Mouse (Mus musculus) lung, postnatal 0 days (tissue): ENCODE data around the gene Map7. TPM values are rescaled to one million over a fixed set of nuclear protein-coding genes. Genes with fewer than 3 reads are reported as not detected.

Source experiments
- ATAC-seq: fragments of 200-750 bp; cut with Nextera tagmentation; 2 replicates; pipeline ENCODE4 v1.8.0; 2017; ENCODE audit warnings: moderate library complexity
- DNase-seq: peaks from one replicate; pipeline ENCODE4 v3.0.0-alpha.2; 2016; ENCODE audit warnings: low spot score
- H3K27ac ChIP-seq: fragments of 300-500 bp; sonication (generic); 2 replicates; pipeline ENCODE4 v1.5.1; 2014; ENCODE audit warnings: antibody characterized with exemption, mild to moderate bottlenecking, low read length, mixed read lengths
- H3K27me3 ChIP-seq: fragments of 300-500 bp; sonication (generic); replicated peaks from 2 replicates; pipeline ENCODE4 v1.6.1; 2014; ENCODE audit warnings: low read length, mixed read lengths; ENCODE audit not compliant: insufficient read depth
- H3K36me3 ChIP-seq: fragments of 300-500 bp; sonication (generic); 2 replicates; pipeline ENCODE4 v1.6.1; 2014; ENCODE audit warnings: low read length, mixed read lengths; ENCODE audit not compliant: insufficient read depth
- H3K4me1 ChIP-seq: fragments of 300-500 bp; sonication (generic); 2 replicates; pipeline ENCODE4 v1.6.1; 2014; ENCODE audit warnings: antibody characterized with exemption, low read depth, low read length, mixed read lengths; ENCODE audit not compliant: insufficient read depth
- H3K4me2 ChIP-seq: fragments of 300-500 bp; sonication (generic); replicated peaks from 2 replicates; pipeline ENCODE4 v1.6.1; 2014; ENCODE audit warnings: low read depth, mild to moderate bottlenecking, low read length, moderate library complexity, mixed read lengths
- H3K4me3 ChIP-seq: fragments of 300-500 bp; sonication (generic); 2 replicates; pipeline ENCODE4 v1.5.1; 2014; ENCODE audit warnings: low read depth, low read length
- H3K9ac ChIP-seq: fragments of 300-500 bp; sonication (generic); replicated peaks from 2 replicates; pipeline ENCODE4 v1.6.1; 2014; ENCODE audit warnings: low read depth, mild to moderate bottlenecking
- H3K9me3 ChIP-seq: fragments of 300-500 bp; sonication (generic); 2 replicates; pipeline ENCODE4 v1.6.1; 2016; ENCODE audit warnings: low read length, mixed read lengths
- CTCF ChIP-seq: IDR thresholded peaks from 2 replicates; pipeline ENCODE4 v1.5.1; 2016; ENCODE audit warnings: antibody characterized with exemption, mild to moderate bottlenecking
- EP300 ChIP-seq: IDR thresholded peaks from 2 replicates; pipeline ENCODE4 v1.6.1; 2016; ENCODE audit warnings: antibody characterized with exemption, mild to moderate bottlenecking, control low read depth
- whole genome bisulfite sequencing: fragments of 180-500 bp; shearing (Covaris S2); extraction: QIAGEN DNeasy Blood & Tissue Kit; methylation state at CpG from one replicate; pipeline ENCODE4 v1.1.7; 2014; 5-methylcytosine and 5-hydroxymethylcytosine counted together
- polyA plus RNA-seq: library from polyadenylated mRNA; unstranded; fragments of >200 nt; fragmentation: Nextera tagmentation; extraction: Ambion mirVana; gene quantifications from 2 replicates; pipeline ENCODE4 v1.2.1, GENCODE M21; 2015

The Map7 gene
- polyA plus RNA-seq, 1 experiment from 2014 or later, result 12.9 TPM

DNA sequence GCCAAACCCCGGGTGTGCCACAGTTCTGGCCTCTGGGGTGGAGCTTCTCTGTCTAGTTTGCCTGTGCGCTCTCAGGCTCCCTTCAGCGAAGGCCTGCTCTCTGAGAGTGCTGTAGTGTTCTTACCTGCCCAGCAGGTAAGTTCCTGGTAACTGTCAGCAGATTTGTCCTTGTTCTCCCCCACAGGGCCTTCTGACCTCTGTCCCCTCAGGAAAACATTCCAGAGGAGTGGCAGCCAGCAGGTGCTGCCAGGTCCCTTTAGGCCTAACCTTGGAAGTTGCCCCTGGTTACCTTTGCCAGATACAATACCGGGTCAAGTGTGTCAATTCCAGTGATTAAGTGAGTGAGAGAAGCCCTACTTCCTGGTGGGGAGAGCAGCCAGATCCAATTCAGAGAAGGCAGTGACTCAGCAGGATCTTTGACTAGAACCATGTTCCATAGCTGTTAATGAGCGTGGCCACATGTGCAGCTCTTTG, 38.6 kb downstream of the Map7 start:
- TF ChIP-seq CTCF (no peak), EP300 (no peak)
- DNase-seq, result peak; percentile 61
- peak; percentile 86 for ATAC-seq
- H3K27ac ChIP-seq, result peak overlapping the region; percentile 8
- H3K4me1 ChIP-seq, result no peaks in the 10 kb centered on the region; the same call in 1 of the 2 replicates
- H3K4me3 ChIP-seq, result no peak overlapping the region
- no peaks in the 10 kb centered on the region for H3K27me3 ChIP-seq
- no peaks in the 10 kb centered on the region for H3K36me3 ChIP-seq
- H3K4me2 ChIP-seq, result no peak overlapping the region
- no peak overlapping the region for H3K9ac ChIP-seq
- 58% methylated on average over 5 of the region's 5 CpGs for WGBS
- no peaks in the 10 kb centered on the region for H3K9me3 ChIP-seq

DNA sequence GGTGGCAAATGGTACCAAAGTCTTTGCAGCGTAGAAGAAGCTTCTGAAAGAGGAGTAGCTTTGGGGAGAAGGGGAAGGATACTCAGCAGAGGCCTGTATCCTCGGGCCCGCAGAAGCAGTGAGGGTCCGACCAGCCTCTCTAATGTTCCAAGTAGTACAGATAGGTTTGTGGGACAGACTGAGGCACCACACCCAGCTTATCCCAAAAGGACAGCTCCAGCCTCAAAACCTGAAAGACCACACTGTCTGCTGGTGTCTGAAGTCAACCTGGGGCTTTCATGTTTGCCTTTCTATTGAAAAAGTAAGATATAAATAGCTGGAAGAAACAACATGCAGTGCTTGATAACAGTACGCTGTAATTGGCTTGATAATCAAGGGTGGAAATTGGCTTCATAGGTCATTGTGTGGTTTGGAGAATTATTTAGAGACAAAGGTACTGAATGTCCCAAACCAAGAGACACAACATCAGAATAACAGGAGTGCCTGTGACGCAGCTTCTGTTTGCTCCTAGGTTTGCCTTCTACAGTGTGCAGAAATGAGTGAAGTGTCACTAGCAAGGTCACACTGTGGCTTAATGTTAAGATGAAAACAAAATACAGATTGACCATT, 42.0 kb downstream of the Map7 start:
- ATAC-seq (no peak), DNase-seq (no peak)
- no peaks in the 10 kb centered on the region for H3K27me3 ChIP-seq
- H3K4me3 ChIP-seq, result no peak overlapping the region
- WGBS, result 86% methylated on average over 6 of the region's 6 CpGs
- H3K36me3 ChIP-seq, result no peaks in the 10 kb centered on the region
- TF ChIP-seq CTCF, result no peak
- TF ChIP-seq EP300, result no peak
- no peak overlapping the region for H3K9ac ChIP-seq
- H3K4me1 ChIP-seq, result no peaks in the 10 kb centered on the region
- H3K27ac ChIP-seq, result no peak overlapping the region
- no peak overlapping the region for H3K4me2 ChIP-seq
- no peaks in the 10 kb centered on the region for H3K9me3 ChIP-seq

DNA sequence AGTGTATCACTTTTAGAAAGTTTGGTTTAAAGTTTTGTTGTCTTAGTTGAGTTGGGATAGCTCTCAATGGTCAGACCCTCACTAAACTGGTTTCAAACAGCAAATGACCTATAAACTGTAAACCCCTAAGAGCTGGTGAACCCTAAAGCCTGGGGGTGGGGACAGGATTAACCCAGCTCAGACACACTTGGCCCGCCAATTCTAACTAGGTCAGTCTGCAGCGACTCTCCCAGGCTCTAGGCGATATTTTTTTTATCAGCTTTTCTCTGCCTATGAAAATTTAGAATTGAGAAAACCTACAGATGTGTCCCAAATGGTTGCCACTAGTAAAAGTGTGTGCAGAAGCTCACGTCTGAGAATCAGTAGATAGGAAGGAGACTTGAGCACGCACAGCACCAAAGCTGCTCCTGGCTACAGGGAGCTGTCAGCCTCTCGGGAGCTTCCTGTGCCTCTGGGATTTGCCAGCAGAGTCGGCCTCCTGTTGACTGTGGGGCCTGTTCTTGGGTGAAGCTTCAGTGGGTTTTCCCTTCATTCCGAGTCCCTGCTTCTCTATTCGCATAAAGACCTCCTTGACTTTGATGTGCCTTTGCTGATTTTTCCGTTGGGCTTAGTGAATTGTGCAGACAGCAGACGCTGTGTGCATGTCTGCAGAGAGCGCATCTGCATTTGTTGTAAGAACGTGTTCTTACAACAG, 46.7 kb downstream of the Map7 start:
- 57% methylated on average over 13 of the region's 13 CpGs for WGBS
- Histone ChIP-seq H3K27ac (no peak overlapping the region), H3K36me3 (no peaks in the 10 kb centered on the region), H3K9me3 (no peaks in the 10 kb centered on the region), H3K4me1 (no peaks in the 10 kb centered on the region), H3K4me3 (no peak overlapping the region), H3K27me3 (no peaks in the 10 kb centered on the region), H3K4me2 (no peak overlapping the region), H3K9ac (no peak overlapping the region)
- ATAC-seq (no peak), DNase-seq (no peak)
- TF ChIP-seq EP300 (no peak), CTCF (no peak)

DNA sequence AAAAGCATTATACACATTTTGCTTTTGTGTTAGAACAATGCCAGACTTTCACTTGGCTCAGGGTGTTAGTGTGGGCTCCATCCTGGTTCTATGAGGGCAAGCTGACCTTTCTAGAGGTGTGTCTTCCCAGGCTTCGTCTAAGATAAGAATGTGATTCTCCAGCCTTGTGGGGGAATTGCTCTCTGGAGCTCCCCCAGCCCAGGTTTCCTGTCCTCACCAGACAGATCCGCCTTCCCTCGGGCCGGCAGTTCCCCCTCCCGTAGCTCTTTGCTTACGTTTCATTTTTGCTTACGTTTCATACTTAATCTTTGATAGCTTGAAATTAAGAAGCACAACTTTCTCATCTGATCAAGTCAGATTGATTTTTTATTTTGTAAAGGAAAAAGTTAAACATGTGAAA, 48.8 kb downstream of the Map7 start:
- WGBS, result 53% methylated on average over 7 of the region's 7 CpGs
- H3K36me3 ChIP-seq, result no peaks in the 10 kb centered on the region
- no peak for ATAC-seq
- TF ChIP-seq EP300 (no peak), CTCF (no peak)
- no peak overlapping the region for H3K4me3 ChIP-seq
- H3K27ac ChIP-seq, result no peak overlapping the region
- no peaks in the 10 kb centered on the region for H3K9me3 ChIP-seq
- H3K4me2 ChIP-seq, result no peak overlapping the region
- DNase-seq, result no peak
- no peaks in the 10 kb centered on the region for H3K27me3 ChIP-seq
- H3K4me1 ChIP-seq, result no peaks in the 10 kb centered on the region
- no peak overlapping the region for H3K9ac ChIP-seq

DNA sequence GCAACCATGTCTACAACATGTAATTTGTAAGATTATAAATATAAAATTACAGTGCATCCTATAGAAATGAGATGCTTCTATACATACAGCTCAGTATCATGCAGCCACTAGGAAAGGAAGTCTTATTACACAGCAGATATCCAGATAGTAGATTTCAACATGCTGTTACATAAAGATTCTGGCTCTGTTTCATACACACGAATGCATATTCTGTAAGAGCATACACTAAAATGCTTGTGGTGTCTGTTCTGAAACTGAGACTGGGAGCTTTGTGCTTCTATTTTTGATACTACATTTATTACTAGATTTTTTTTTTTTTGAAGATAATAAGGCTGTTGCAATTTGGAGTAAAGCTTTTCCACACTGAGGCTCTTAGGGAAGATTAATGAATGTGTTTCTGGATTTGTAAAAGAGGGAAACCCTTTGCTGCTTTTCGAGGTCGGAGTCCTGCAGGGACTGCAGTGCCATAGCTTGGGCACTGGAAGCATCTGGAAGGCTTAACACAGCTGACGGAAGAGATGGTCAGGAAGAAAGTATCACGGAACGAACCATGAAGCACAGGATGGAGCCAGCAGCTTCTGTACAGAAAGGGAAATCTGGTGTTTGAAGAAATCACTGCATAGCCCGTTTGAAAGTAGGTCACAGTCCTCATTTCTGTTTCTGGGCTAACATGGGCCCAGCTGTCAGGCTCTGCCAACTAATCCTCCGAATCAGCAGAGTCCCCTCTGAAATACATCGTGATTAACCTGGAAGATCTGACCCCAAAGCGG, 50.9 kb downstream of the Map7 start:
- no peak overlapping the region for H3K9ac ChIP-seq
- 59% methylated on average over 10 of the region's 10 CpGs for WGBS

DNA sequence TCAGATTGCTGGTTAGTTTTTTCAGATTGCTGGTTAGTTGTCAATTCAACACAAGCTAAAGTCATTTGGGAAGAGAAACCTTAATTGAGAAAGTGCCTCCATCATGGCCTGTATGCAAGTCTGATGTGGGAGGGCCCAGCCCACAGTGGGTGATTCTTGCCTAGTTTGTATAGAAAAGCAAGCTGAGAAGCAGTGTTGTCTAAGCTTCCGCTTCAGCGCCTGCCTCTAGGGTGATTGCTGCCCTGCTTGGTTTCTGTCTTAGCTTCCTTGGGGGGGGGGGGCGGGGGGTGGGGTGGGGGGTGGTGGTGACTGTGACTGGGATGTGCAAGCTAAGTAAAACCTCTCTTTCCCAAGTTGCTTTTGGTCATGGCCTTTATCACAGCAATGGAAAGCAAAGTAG, 53.0 kb downstream of the Map7 start:
- Histone ChIP-seq H3K4me2 (no peak overlapping the region), H3K9ac (no peak overlapping the region), H3K4me1 (no peaks in the 10 kb centered on the region), H3K9me3 (no peaks in the 10 kb centered on the region), H3K4me3 (no peak overlapping the region), H3K27me3 (no peaks in the 10 kb centered on the region), H3K36me3 (no peaks in the 10 kb centered on the region), H3K27ac (no peak overlapping the region)
- no peak for ATAC-seq
- WGBS, result 61% methylated on average over 3 of the region's 3 CpGs
- DNase-seq, result no peak
- no peak for TF ChIP-seq CTCF
- TF ChIP-seq EP300, result no peak

More for the DNA sequence above, 50.9 kb downstream of the Map7 start:
- no peak overlapping the region for H3K4me2 ChIP-seq
- no peak for ATAC-seq
- H3K4me1 ChIP-seq, result no peaks in the 10 kb centered on the region
- H3K27ac ChIP-seq, result no peak overlapping the region
- H3K9me3 ChIP-seq, result no peaks in the 10 kb centered on the region
- H3K36me3 ChIP-seq, result no peaks in the 10 kb centered on the region
- no peak overlapping the region for H3K4me3 ChIP-seq
- no peaks in the 10 kb centered on the region for H3K27me3 ChIP-seq
- DNase-seq, result no peak
- TF ChIP-seq EP300 (no peak), CTCF (no peak)
